ENCODE assay signal across 8 mouse cellular contexts in genomic region chr7:19420821-19421636, GRCm38 (mm10). TPM values are rescaled to one million over a fixed set of nuclear protein-coding genes. Genes with fewer than 3 reads are reported as not detected.
DNase-seq lines count a peak whose midpoint lies in the region; ATAC-seq and TF ChIP-seq lines count a peak whose summit lies in the region.

No protein-coding gene starts in this region.

- peaks cover 3% of the 10 kb centered on the region; the same call in 1 of the 2 replicates for H3K9me3 ChIP-seq in forebrain, embryonic 10.5 days
- H3K9me3 ChIP-seq in heart, embryonic 16.5 days (replicated peaks; ENCODE audit: control insufficient read depth, low read length), result no peaks in the 10 kb centered on the region
- H3K9me3 ChIP-seq in liver, embryonic 14.5 days (ENCODE audit: control insufficient read depth, low read length), result no peaks in the 10 kb centered on the region
- H3K9me3 ChIP-seq in neural tube, embryonic 11.5 days (ENCODE audit: control insufficient read depth, low read length), result no peaks in the 10 kb centered on the region
- H3K9me3 ChIP-seq in stomach, embryonic 16.5 days (replicated peaks; ENCODE audit: control insufficient read depth, low read length), result no peaks in the 10 kb centered on the region

- peak; percentile 99 for ATAC-seq in CD4-positive, CD25-positive, alpha-beta regulatory T cell, adult 4 months
- ATAC-seq in heart, embryonic 16.5 days (replicated peaks; ENCODE audit: extremely low read depth, insufficient read depth, low FRiP score), result peak; percentile 89
- peak; percentile 90 for ATAC-seq in liver, embryonic 14.5 days (ENCODE audit: insufficient read depth)
- ATAC-seq in neural tube, embryonic 11.5 days (ENCODE audit: insufficient read depth, low FRiP score, low TSS enrichment), result peak; percentile 92
- ATAC-seq in stomach, embryonic 16.5 days (ENCODE audit: insufficient read depth, low FRiP score), result peak; percentile 93

- TF ChIP-seq CTCF in liver, embryonic 14.5 days (IDR thresholded peaks at IDR 0.05; ENCODE audit: low read depth), result no peak

- H3K4me1 ChIP-seq in forebrain, embryonic 10.5 days, result peaks cover 12% of the 10 kb centered on the region
- peaks cover 17% of the 10 kb centered on the region for H3K4me1 ChIP-seq in heart, embryonic 16.5 days (ENCODE audit: control insufficient read depth, insufficient read depth, low read length)
- peaks cover 0 to 7% of the 10 kb centered on the region in 2 experiments; a peak in 3 of 4 replicates for H3K4me1 ChIP-seq in liver, embryonic 14.5 days (replicated peaks; ENCODE audit: control insufficient read depth in 2 of 2, insufficient read depth in 2 of 2, low read length in 1 of 2)
- no peaks in the 10 kb centered on the region for H3K4me1 ChIP-seq in neural tube, embryonic 11.5 days (ENCODE audit: control insufficient read depth, insufficient read depth, low read length)
- peaks cover 4% of the 10 kb centered on the region; the same call in 1 of the 2 replicates for H3K4me1 ChIP-seq in stomach, embryonic 16.5 days (ENCODE audit: control insufficient read depth, insufficient read depth, low read length)

- peaks cover 14% of the 10 kb centered on the region for H3K36me3 ChIP-seq in forebrain, embryonic 10.5 days (replicated peaks)
- H3K36me3 ChIP-seq in heart, embryonic 16.5 days (ENCODE audit: control insufficient read depth, insufficient read depth), result peaks cover 22% of the 10 kb centered on the region
- H3K36me3 ChIP-seq in liver, embryonic 14.5 days (replicated peaks; ENCODE audit: control insufficient read depth, insufficient read depth, low read depth), result no peaks in the 10 kb centered on the region
- H3K36me3 ChIP-seq in neural tube, embryonic 11.5 days (ENCODE audit: control insufficient read depth, insufficient read depth, low read length), result peaks cover 3% of the 10 kb centered on the region; the same call in 1 of the 2 replicates
- H3K36me3 ChIP-seq in stomach, embryonic 16.5 days (ENCODE audit: control insufficient read depth, insufficient read depth, low read length), result no peaks in the 10 kb centered on the region; the same call in 1 of the 2 replicates

- no peak for TF ChIP-seq EP300 in liver, embryonic 14.5 days (IDR thresholded peaks at IDR 0.05; ENCODE audit: low read depth)

- DNase-seq in c-Kit-positive CD71-positive TER-119-negative erythroid progenitor cells, embryonic 14.5 days (ENCODE audit: low read depth), result peak; percentile 85
- peak; percentile 89 for DNase-seq in forebrain, embryonic 10.5 days (ENCODE audit: extremely low spot score, low spot score)
- peak; percentile 93 to 96 for DNase-seq in kidney, postnatal 36 days
- DNase-seq in liver, embryonic 14.5 days (ENCODE audit: low read depth in 3 of 3, low spot score in 3 of 3), result peak; percentile 66 to 75 (median 70)
- DNase-seq in neural tube, embryonic 11.5 days (ENCODE audit: low spot score), result peak; percentile 88

- H3K4me3 ChIP-seq in forebrain, embryonic 10.5 days, result peak overlapping the region; percentile 50
- peak overlapping the region; percentile 40 for H3K4me3 ChIP-seq in heart, embryonic 16.5 days (ENCODE audit: low read length)
- H3K4me3 ChIP-seq in liver, embryonic 14.5 days (ENCODE audit: insufficient read depth in 1 of 2, low read depth in 2 of 2, low read length in 2 of 2), result peak overlapping the region; percentile 12 to 26; a peak in 3 of 4 replicates
- peak overlapping the region; percentile 29 for H3K4me3 ChIP-seq in neural tube, embryonic 11.5 days (ENCODE audit: low read depth, low read length)
- peak overlapping the region; percentile 44 for H3K4me3 ChIP-seq in stomach, embryonic 16.5 days (replicated peaks; ENCODE audit: low read length)

- H3K27me3 ChIP-seq in forebrain, embryonic 10.5 days (ENCODE audit: poor library complexity, severe bottlenecking), result peaks cover 72% of the 10 kb centered on the region
- H3K27me3 ChIP-seq in heart, embryonic 16.5 days (ENCODE audit: control insufficient read depth, insufficient read depth, low read length), result peaks cover 10% of the 10 kb centered on the region
- H3K27me3 ChIP-seq in liver, embryonic 14.5 days (ENCODE audit: control insufficient read depth, insufficient read depth, low read length), result peaks cover 18% of the 10 kb centered on the region
- peaks cover 22% of the 10 kb centered on the region for H3K27me3 ChIP-seq in neural tube, embryonic 11.5 days (ENCODE audit: control insufficient read depth, insufficient read depth, low read length)
- H3K27me3 ChIP-seq in stomach, embryonic 16.5 days (ENCODE audit: control insufficient read depth, insufficient read depth, low read length), result peaks cover 22% of the 10 kb centered on the region

- H3K9ac ChIP-seq in heart, embryonic 16.5 days (ENCODE audit: low read length), result no peak overlapping the region
- no peak overlapping the region for H3K9ac ChIP-seq in liver, embryonic 14.5 days (replicated peaks)
- H3K9ac ChIP-seq in neural tube, embryonic 11.5 days (ENCODE audit: low read length), result no peak overlapping the region
- peak overlapping the region; percentile 50 for H3K9ac ChIP-seq in stomach, embryonic 16.5 days (ENCODE audit: low read length)

- 14% methylated on average over 43 of the region's 43 CpGs for WGBS in forebrain, embryonic 10.5 days
- WGBS in heart, embryonic 16.5 days, result 13% methylated on average over 43 of the region's 43 CpGs
- WGBS in liver, embryonic 14.5 days (ENCODE audit: insufficient replicate concordance), result 11% methylated on average over 43 of the region's 43 CpGs
- 14% methylated on average over 43 of the region's 43 CpGs for WGBS in neural tube, embryonic 11.5 days
- WGBS in stomach, embryonic 16.5 days, result 11% methylated on average over 43 of the region's 43 CpGs

- H3K27ac ChIP-seq in forebrain, embryonic 10.5 days, result no peak overlapping the region
- no peak overlapping the region for H3K27ac ChIP-seq in heart, embryonic 16.5 days (ENCODE audit: low read length)
- H3K27ac ChIP-seq in liver, embryonic 14.5 days, result no peak overlapping the region
- H3K27ac ChIP-seq in neural tube, embryonic 11.5 days (ENCODE audit: low read depth, low read length), result no peak overlapping the region
- H3K27ac ChIP-seq in stomach, embryonic 16.5 days (ENCODE audit: low read length), result no peak overlapping the region

- H3K4me2 ChIP-seq in heart, embryonic 16.5 days (ENCODE audit: low read depth, low read length), result peak overlapping the region; percentile 62
- H3K4me2 ChIP-seq in liver, embryonic 14.5 days (ENCODE audit: low read depth), result peak overlapping the region; percentile 62
- H3K4me2 ChIP-seq in neural tube, embryonic 11.5 days (ENCODE audit: low read depth), result peak overlapping the region; percentile 38
- peak overlapping the region; percentile 67 for H3K4me2 ChIP-seq in stomach, embryonic 16.5 days (ENCODE audit: low read depth, low read length)

RNA-seq across cellular contexts. Expression of gene Ckm, which starts 16.5 kb away (rescaled TPM):
- polyA plus RNA-seq in CD4-positive, CD25-positive, alpha-beta regulatory T cell, adult 4 months (2017; shearing (Covaris generic)), result not detected
- polyA plus RNA-seq in forebrain, embryonic 10.5 days (2016; fragmentation: Nextera tagmentation; extraction: Ambion mirVana), result not detected in 2 replicates
- 2,882 and 3,117 TPM in 2 replicates for polyA plus RNA-seq in heart, embryonic 16.5 days (2015; fragmentation: Nextera tagmentation; extraction: Ambion mirVana)
- polyA plus RNA-seq in liver, embryonic 14.5 days (2012; rRNA removed), result 0.12 and 0.14 TPM in 2 replicates
- 0.11 and 0.19 TPM in 2 replicates for polyA plus RNA-seq in liver, embryonic 14.5 days (2014; fragmentation: Nextera tagmentation; extraction: Ambion mirVana)
- polyA plus RNA-seq in neural tube, embryonic 11.5 days (2014; fragmentation: Nextera tagmentation; extraction: Ambion mirVana), result 0.41 and 0.69 TPM in 2 replicates
- polyA plus RNA-seq in stomach, embryonic 16.5 days (2015; fragmentation: Nextera tagmentation; extraction: Ambion mirVana), result 50.9 and 378 TPM in 2 replicates

RNA-seq across cellular contexts. Expression of gene Klc3, which starts 17.1 kb away (rescaled TPM):
- polyA plus RNA-seq in CD4-positive, CD25-positive, alpha-beta regulatory T cell, adult 4 months (2017; shearing (Covaris generic)), result 1 to 10 TPM; 2.6 to 3.3 TPM
- 3.6 and 4.8 TPM in 2 replicates for polyA plus RNA-seq in forebrain, embryonic 10.5 days (2016; fragmentation: Nextera tagmentation; extraction: Ambion mirVana)
- polyA plus RNA-seq in heart, embryonic 16.5 days (2015; fragmentation: Nextera tagmentation; extraction: Ambion mirVana), result 4.1 and 5.0 TPM in 2 replicates
- polyA plus RNA-seq in liver, embryonic 14.5 days (2012; rRNA removed), result 0.18 and 0.21 TPM in 2 replicates
- 0.13 and 0.58 TPM in 2 replicates for polyA plus RNA-seq in liver, embryonic 14.5 days (2014; fragmentation: Nextera tagmentation; extraction: Ambion mirVana)
- 3.2 and 3.4 TPM in 2 replicates for polyA plus RNA-seq in neural tube, embryonic 11.5 days (2014; fragmentation: Nextera tagmentation; extraction: Ambion mirVana)
- 13.3 and 15.8 TPM in 2 replicates for polyA plus RNA-seq in stomach, embryonic 16.5 days (2015; fragmentation: Nextera tagmentation; extraction: Ambion mirVana)

RNA-seq across cellular contexts. Expression of gene Mark4, which starts 37.6 kb away (rescaled TPM):
- polyA plus RNA-seq in CD4-positive, CD25-positive, alpha-beta regulatory T cell, adult 4 months (2017; shearing (Covaris generic)), result 1 to 10 TPM in 1 of 2 experiments, under 1 TPM in 1; 0.91 to 1.3 TPM
- polyA plus RNA-seq in forebrain, embryonic 10.5 days (2016; fragmentation: Nextera tagmentation; extraction: Ambion mirVana), result 5.7 and 6.5 TPM in 2 replicates
- polyA plus RNA-seq in heart, embryonic 16.5 days (2015; fragmentation: Nextera tagmentation; extraction: Ambion mirVana), result 4.5 and 6.2 TPM in 2 replicates
- 2.4 and 2.5 TPM in 2 replicates for polyA plus RNA-seq in liver, embryonic 14.5 days (2012; rRNA removed)
- 0.80 and 2.5 TPM in 2 replicates for polyA plus RNA-seq in liver, embryonic 14.5 days (2014; fragmentation: Nextera tagmentation; extraction: Ambion mirVana)
- polyA plus RNA-seq in neural tube, embryonic 11.5 days (2014; fragmentation: Nextera tagmentation; extraction: Ambion mirVana), result 14.1 and 16.4 TPM in 2 replicates
- 4.3 and 5.9 TPM in 2 replicates for polyA plus RNA-seq in stomach, embryonic 16.5 days (2015; fragmentation: Nextera tagmentation; extraction: Ambion mirVana)

RNA-seq across cellular contexts. Expression of gene Ercc2, which starts 39.2 kb away (rescaled TPM):
- polyA plus RNA-seq in CD4-positive, CD25-positive, alpha-beta regulatory T cell, adult 4 months (2017; shearing (Covaris generic)), result 10 to 100 TPM; 10.1 to 11.6 TPM
- 26.9 and 28.7 TPM in 2 replicates for polyA plus RNA-seq in forebrain, embryonic 10.5 days (2016; fragmentation: Nextera tagmentation; extraction: Ambion mirVana)
- 11.1 and 12.8 TPM in 2 replicates for polyA plus RNA-seq in heart, embryonic 16.5 days (2015; fragmentation: Nextera tagmentation; extraction: Ambion mirVana)
- 11.7 and 12.3 TPM in 2 replicates for polyA plus RNA-seq in liver, embryonic 14.5 days (2012; rRNA removed)
- 4.6 and 5.5 TPM in 2 replicates for polyA plus RNA-seq in liver, embryonic 14.5 days (2014; fragmentation: Nextera tagmentation; extraction: Ambion mirVana)
- polyA plus RNA-seq in neural tube, embryonic 11.5 days (2014; fragmentation: Nextera tagmentation; extraction: Ambion mirVana), result 12.4 and 14.6 TPM in 2 replicates
- polyA plus RNA-seq in stomach, embryonic 16.5 days (2015; fragmentation: Nextera tagmentation; extraction: Ambion mirVana), result 11.7 and 11.8 TPM in 2 replicates

RNA-seq across cellular contexts. Expression of gene Exoc3l2, which starts 42.1 kb away (rescaled TPM):
- not detected for polyA plus RNA-seq in CD4-positive, CD25-positive, alpha-beta regulatory T cell, adult 4 months (2017; shearing (Covaris generic))
- polyA plus RNA-seq in forebrain, embryonic 10.5 days (2016; fragmentation: Nextera tagmentation; extraction: Ambion mirVana), result 0.82 and 0.99 TPM in 2 replicates
- polyA plus RNA-seq in heart, embryonic 16.5 days (2015; fragmentation: Nextera tagmentation; extraction: Ambion mirVana), result 0.50 and 0.59 TPM in 2 replicates
- 1.7 and 1.9 TPM in 2 replicates for polyA plus RNA-seq in liver, embryonic 14.5 days (2012; rRNA removed)
- polyA plus RNA-seq in liver, embryonic 14.5 days (2014; fragmentation: Nextera tagmentation; extraction: Ambion mirVana), result 0.48 and 0.78 TPM in 2 replicates
- polyA plus RNA-seq in neural tube, embryonic 11.5 days (2014; fragmentation: Nextera tagmentation; extraction: Ambion mirVana), result 1.2 and 1.6 TPM in 2 replicates
- polyA plus RNA-seq in stomach, embryonic 16.5 days (2015; fragmentation: Nextera tagmentation; extraction: Ambion mirVana), result 0.71 and 0.85 TPM in 2 replicates

Comparison
In these comparisons a context has a peak if more than half of its experiments do, and no peak if none do; other contexts are left out.
1. RNA of gene Ckm, which starts 16.5 kb away (polyA plus RNA-seq): 2,882 to 3,117 TPM in heart, embryonic 16.5 days and 50.9 to 378 TPM in stomach, embryonic 16.5 days; 0.41 to 0.69 TPM in neural tube, embryonic 11.5 days, 0.11 to 0.19 TPM in liver, embryonic 14.5 days, not detected in CD4-positive, CD25-positive, alpha-beta regulatory T cell, adult 4 months and not detected in forebrain, embryonic 10.5 days; every median in the first group is over 10 times any median in the second.
2. Peak in every context shown above with its lines, with median percentiles within 50 percentile points of each other: ATAC-seq, DNase-seq, H3K4me3 ChIP-seq and H3K4me2 ChIP-seq.